Mouse (Mus musculus) hindbrain, embryonic 12.5 days (tissue): ENCODE data around the gene Aqr. TPM values are rescaled to one million over a fixed set of nuclear protein-coding genes. Genes with fewer than 3 reads are reported as not detected.

Experiments used
- ATAC-seq: fragments of 200-750 bp; cut with Nextera tagmentation; 2 replicates; pipeline ENCODE4 v1.8.0; 2017; ENCODE audit warnings: moderate TSS enrichment; ENCODE audit not compliant: low FRiP score
- H3K27ac ChIP-seq: fragments of 300-500 bp; sonication (generic); 2 replicates; pipeline ENCODE4 v1.5.1; 2016; ENCODE audit warnings: mild to moderate bottlenecking
- H3K27me3 ChIP-seq: fragments of 300-500 bp; sonication (generic); 2 replicates; pipeline ENCODE4 v1.6.1; 2016; ENCODE audit warnings: mild to moderate bottlenecking
- H3K36me3 ChIP-seq: fragments of 300-500 bp; sonication (generic); 2 replicates; pipeline ENCODE4 v1.6.1; 2016; ENCODE audit warnings: mild to moderate bottlenecking
- H3K4me1 ChIP-seq: fragments of 300-500 bp; sonication (generic); 2 replicates; pipeline ENCODE4 v1.6.1; 2016
- H3K4me2 ChIP-seq: fragments of 300-500 bp; sonication (generic); replicated peaks from 2 replicates; pipeline ENCODE4 v1.6.1; 2016; ENCODE audit warnings: mild to moderate bottlenecking
- H3K4me3 ChIP-seq: fragments of 300-500 bp; sonication (generic); 2 replicates; pipeline ENCODE4 v1.5.1; 2016; ENCODE audit warnings: mild to moderate bottlenecking
- H3K9ac ChIP-seq: fragments of 300-500 bp; sonication (generic); 2 replicates; pipeline ENCODE4 v1.6.1; 2016; ENCODE audit warnings: mild to moderate bottlenecking, moderate library complexity
- H3K9me3 ChIP-seq: fragments of 300-500 bp; sonication (generic); replicated peaks from 2 replicates; pipeline ENCODE4 v1.6.1; 2016; ENCODE audit warnings: mild to moderate bottlenecking
- WGBS: fragments of 180-500 bp; shearing (Covaris S2); methylation state at CpG from one replicate; pipeline ENCODE4 v1.1.7; 2016; 5-methylcytosine and 5-hydroxymethylcytosine counted together
- polyA plus RNA-seq: library from polyadenylated mRNA; unstranded; fragments of >200 nt; fragmentation: Nextera tagmentation; extraction: Ambion mirVana; gene quantifications from 2 replicates; pipeline ENCODE4 v1.2.1, GENCODE M21; 2016

Gene Aqr
- polyA plus RNA-seq, 1 experiment from 2014 or later, result 53.6 TPM

DNA sequence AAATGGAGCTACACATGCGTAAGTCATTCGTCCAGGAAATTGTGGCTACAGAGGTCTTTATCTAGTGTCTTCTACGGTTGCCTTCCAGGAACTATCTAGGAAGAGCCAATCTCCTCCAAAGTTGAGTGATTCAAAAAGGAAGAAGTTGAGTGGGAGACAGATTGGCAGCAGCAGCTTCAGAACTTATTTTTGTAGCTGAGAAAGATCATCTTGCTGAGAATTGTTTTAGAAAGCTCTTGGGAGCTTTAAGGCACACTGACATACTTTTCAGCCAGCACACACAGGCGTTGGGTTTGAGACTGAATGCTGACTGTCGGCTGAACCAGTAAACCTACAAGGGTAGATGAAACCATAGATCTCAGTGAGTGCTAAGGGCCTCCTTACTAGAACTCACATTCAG is 91.5 kb downstream of the Aqr start:
- H3K4me2 ChIP-seq, result no peak overlapping the region
- H3K27me3 ChIP-seq, result no peaks in the 10 kb centered on the region
- no peak overlapping the region for H3K27ac ChIP-seq
- no peak for ATAC-seq
- H3K9ac ChIP-seq, result no peak overlapping the region
- H3K36me3 ChIP-seq, result peaks cover 17% of the 10 kb centered on the region
- no peaks in the 10 kb centered on the region for H3K9me3 ChIP-seq
- peaks cover 4% of the 10 kb centered on the region; the same call in 1 of the 2 replicates for H3K4me1 ChIP-seq
- H3K4me3 ChIP-seq, result no peak overlapping the region
- 90% methylated on average over 5 of the region's 5 CpGs for WGBS

DNA sequence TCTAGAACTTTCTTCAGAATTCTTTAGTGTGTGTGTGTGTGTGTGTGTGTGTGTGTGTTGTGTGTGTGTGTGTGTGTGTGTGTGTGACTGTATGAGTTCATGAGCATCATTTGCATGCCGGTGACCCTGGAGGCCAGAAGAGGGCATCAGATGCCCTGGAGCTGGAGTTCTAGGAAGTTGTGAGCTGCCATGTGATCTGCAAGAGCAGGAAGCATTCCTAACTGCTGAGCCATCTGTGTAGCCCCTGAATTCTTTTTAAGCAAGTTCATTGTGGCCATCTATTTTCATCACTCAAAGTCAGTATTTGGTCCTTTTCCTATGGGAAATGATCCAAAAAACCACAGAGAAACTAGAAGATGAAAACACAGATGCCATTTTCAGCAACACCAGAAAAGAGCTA is 92.1 kb downstream of the Aqr start:
- ATAC-seq, result no peak
- Histone ChIP-seq H3K27me3 (no peaks in the 10 kb centered on the region), H3K4me2 (no peak overlapping the region)

DNA sequence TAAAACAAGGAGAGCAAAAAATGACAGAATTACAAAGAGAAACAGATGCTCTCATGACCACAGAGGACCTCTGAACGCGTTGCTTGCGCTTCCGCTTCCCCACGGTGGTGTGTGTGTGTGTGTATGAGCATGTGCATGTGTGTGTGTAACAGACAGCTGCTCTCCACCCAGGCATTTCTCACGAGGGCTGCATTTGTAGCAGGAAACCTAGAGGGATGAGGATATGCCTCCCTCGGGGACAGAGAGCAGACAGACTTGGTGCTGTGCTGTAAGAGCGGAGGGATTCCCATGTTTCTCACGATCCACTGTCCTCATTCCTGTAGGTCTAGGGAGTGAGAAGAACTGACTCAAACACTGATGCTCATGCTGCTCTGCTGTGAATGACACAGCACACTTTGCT is 93.2 kb downstream of the Aqr start:
- H3K36me3 ChIP-seq, result 0 out of 2 replicates have a peak, but pooled peaks cover 2% of the 10 kb centered on the region
- H3K4me1 ChIP-seq, result peaks cover 4% of the 10 kb centered on the region; the same call in 1 of the 2 replicates
- 76% methylated on average over 9 of the region's 9 CpGs for WGBS
- no peaks in the 10 kb centered on the region for H3K9me3 ChIP-seq
- no peak for ATAC-seq
- no peak overlapping the region for H3K4me2 ChIP-seq
- no peak overlapping the region for H3K9ac ChIP-seq
- H3K27ac ChIP-seq, result no peak overlapping the region
- H3K4me3 ChIP-seq, result no peak overlapping the region
- H3K27me3 ChIP-seq, result no peaks in the 10 kb centered on the region

More for the DNA sequence above, 92.1 kb downstream of the Aqr start:
- WGBS, result 100% methylated on average over 1 of the region's 1 CpGs
- Histone ChIP-seq H3K27ac (no peak overlapping the region), H3K9ac (no peak overlapping the region), H3K4me1 (peaks cover 4% of the 10 kb centered on the region; the same call in 1 of the 2 replicates), H3K9me3 (no peaks in the 10 kb centered on the region), H3K4me3 (no peak overlapping the region), H3K36me3 (peaks cover 11% of the 10 kb centered on the region)

DNA sequence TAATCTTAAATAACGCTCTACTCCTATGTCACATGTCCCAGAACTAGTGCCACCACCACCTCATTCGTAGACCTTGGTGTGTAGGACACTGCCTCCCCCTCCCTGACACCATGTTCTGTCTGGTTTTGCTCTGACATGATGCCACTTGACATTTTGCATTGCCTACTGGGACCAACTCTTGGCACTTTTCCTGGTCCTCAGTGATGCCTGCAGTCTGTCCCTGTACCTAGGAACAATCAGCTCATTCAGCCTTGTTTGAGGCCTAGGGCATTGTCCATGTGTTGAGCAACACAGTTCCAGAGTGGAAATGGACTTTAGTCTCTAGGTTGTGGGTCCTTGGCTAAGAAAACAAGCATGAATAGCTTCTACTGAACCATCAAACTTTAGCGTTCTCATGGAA is 97.0 kb downstream of the Aqr start:
- Histone ChIP-seq H3K9me3 (no peaks in the 10 kb centered on the region), H3K9ac (no peak overlapping the region), H3K36me3 (no peaks in the 10 kb centered on the region), H3K4me1 (peaks cover 4% of the 10 kb centered on the region; the same call in 1 of the 2 replicates), H3K4me2 (no peak overlapping the region), H3K4me3 (no peak overlapping the region), H3K27ac (no peak overlapping the region), H3K27me3 (no peaks in the 10 kb centered on the region)
- no peak for ATAC-seq
- 89% methylated on average over 3 of the region's 3 CpGs for WGBS

DNA sequence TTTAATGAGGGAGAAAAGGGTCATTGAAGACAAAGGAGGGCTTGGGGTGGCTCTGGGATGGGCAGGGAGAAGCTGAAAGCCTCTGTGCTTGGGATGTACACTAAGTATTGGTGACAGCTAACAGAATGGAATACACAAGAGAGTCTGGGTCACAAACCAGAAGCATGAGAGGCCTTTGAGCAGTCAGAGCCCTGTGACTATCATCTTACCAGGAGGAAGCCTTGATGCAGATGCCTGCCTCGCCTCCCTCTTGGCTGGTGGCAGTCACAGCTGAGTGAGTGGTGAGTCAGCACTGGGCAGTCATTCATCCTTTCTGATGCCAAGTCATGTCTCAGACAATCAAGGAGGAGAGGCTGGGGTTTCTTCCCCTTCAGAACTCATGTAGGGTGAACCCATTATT is 99.6 kb downstream of the Aqr start:
- H3K36me3 ChIP-seq, result no peaks in the 10 kb centered on the region
- no peaks in the 10 kb centered on the region for H3K9me3 ChIP-seq
- no peak overlapping the region for H3K9ac ChIP-seq
- ATAC-seq, result no peak
- no peaks in the 10 kb centered on the region for H3K27me3 ChIP-seq
- 71% methylated on average over 1 of the region's 1 CpGs for WGBS
- H3K4me1 ChIP-seq, result no peaks in the 10 kb centered on the region
- H3K4me3 ChIP-seq, result no peak overlapping the region
- no peak overlapping the region for H3K27ac ChIP-seq
- H3K4me2 ChIP-seq, result no peak overlapping the region

DNA sequence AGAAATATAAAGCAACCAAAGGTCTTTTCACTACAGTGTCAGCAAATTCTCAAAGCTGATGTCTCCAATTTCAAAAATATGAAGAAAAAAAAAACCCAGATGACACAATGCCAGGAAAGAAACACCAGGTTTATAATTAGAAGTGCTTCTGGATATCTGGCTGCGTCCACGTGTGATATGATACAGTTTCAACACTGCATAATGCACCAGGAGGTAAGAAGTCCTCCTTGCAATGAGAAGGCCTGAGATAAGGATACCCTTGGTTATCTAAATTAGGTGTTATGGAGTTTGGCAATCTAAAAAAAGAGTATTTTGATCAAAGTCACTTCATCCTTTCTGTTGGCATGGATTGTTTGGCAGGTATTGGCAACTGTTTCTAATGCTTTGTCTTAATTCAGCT is 114.9 kb downstream of the Aqr start:
- no peaks in the 10 kb centered on the region; the same call in 1 of the 2 replicates for H3K9me3 ChIP-seq
- H3K4me2 ChIP-seq, result no peak overlapping the region
- no peak overlapping the region for H3K27ac ChIP-seq
- WGBS, result 97% methylated on average over 2 of the region's 2 CpGs
- no peaks in the 10 kb centered on the region for H3K27me3 ChIP-seq
- no peak overlapping the region for H3K9ac ChIP-seq
- no peaks in the 10 kb centered on the region for H3K36me3 ChIP-seq
- H3K4me3 ChIP-seq, result no peak overlapping the region
- ATAC-seq, result no peak
- no peaks in the 10 kb centered on the region for H3K4me1 ChIP-seq

DNA sequence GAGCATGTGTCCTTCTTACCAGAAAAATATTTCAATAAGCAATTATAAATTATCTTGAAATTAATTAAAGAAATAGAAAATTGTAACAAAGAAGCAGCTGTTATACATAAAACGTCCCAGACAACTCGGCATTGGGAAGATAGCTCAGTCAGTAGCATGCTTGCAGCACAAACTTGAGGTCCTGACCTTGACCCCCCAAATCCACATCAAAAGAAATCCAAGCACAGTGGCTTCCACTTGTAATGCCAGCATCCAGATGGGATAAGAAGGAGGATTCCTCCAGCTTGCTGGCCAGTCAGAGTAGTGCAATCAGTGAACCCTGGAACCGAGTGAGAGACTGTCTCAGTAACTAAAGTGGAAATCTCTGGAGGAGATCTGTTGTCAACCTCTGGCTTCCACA is 120.6 kb downstream of the Aqr start:
- Histone ChIP-seq H3K27ac (no peak overlapping the region), H3K9me3 (no peaks in the 10 kb centered on the region), H3K27me3 (no peaks in the 10 kb centered on the region), H3K4me2 (no peak overlapping the region), H3K36me3 (no peaks in the 10 kb centered on the region), H3K4me3 (no peak overlapping the region), H3K9ac (no peak overlapping the region), H3K4me1 (no peaks in the 10 kb centered on the region)
- WGBS, result 77% methylated on average over 3 of the region's 3 CpGs
- ATAC-seq, result no peak

DNA sequence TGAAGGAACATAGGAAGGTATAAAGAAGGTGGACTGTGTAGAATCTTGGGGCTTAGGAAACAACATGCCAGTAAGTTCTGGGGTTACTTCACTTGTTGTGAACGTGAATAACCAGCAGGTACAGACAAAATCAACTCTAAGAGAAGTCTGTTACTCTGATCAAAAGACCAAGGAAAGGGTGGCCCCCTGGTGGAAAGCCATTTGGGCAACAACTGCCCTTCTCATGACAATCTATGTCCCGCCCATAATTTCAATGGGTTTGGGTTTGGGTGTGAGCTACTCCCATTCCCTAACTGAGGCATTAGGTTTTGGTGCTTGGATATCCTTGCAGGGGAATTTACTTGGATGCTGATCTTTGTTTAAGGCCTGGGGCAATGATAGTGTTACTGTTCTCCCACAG is 122.8 kb downstream of the Aqr start:
- WGBS, result 67% methylated on average over 2 of the region's 2 CpGs

DNA sequence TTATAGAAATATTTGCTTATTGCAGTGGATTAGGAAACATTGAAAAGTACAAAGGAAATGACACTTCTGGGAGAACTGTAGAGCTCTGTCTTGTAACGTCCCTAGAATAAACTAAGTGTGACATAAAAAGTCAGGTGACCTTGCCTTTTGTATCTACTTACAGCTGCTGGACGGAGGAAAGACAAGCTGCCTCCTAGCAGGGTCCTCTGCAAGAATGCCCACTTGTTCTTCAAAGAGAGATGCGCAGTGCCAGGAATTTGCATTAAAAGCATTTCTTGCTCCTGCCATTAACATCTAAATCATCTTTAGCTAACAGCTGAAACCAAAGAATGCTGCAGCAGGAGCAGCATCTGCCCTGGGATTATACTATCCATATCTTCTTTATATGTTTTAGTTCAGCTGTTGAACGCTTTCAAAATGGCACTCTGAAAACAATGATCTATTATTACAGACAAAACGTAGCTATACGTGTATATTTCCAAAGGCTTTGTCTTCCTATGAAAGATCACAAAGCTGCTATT is 126.7 kb downstream of the Aqr start:
- Histone ChIP-seq H3K36me3 (no peaks in the 10 kb centered on the region), H3K9me3 (no peaks in the 10 kb centered on the region), H3K4me1 (peaks cover 3% of the 10 kb centered on the region; the same call in 1 of the 2 replicates), H3K27me3 (no peaks in the 10 kb centered on the region), H3K4me3 (no peak overlapping the region), H3K4me2 (no peak overlapping the region), H3K9ac (no peak overlapping the region), H3K27ac (no peak overlapping the region)
- WGBS, result 38% methylated on average over 6 of the region's 6 CpGs
- no peak for ATAC-seq

More for the DNA sequence above, 122.8 kb downstream of the Aqr start:
- Histone ChIP-seq H3K4me2 (no peak overlapping the region), H3K4me3 (no peak overlapping the region), H3K27ac (no peak overlapping the region), H3K4me1 (no peaks in the 10 kb centered on the region), H3K9ac (no peak overlapping the region), H3K27me3 (no peaks in the 10 kb centered on the region), H3K9me3 (no peaks in the 10 kb centered on the region), H3K36me3 (no peaks in the 10 kb centered on the region)
- no peak for ATAC-seq

DNA sequence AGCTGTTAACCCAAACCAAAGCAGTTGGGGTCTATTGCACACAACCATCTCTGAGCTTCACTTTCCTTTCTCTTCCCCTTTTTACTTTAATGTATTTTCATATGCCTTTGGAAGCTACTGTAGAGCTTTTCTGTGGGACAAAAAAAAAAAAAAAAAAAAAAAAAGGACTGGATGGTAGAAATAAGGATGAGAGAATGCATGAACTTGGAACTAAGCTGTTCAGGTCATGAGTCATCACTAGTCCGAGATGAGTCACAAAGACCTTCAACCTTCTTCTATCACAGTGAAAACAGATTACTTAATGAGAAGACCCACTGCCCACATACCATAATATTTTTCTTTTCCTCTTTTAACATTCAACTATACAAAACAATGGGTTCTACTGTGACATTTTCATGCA is 127.2 kb downstream of the Aqr start:
- H3K4me2 ChIP-seq, result no peak overlapping the region
- 75% methylated on average over 1 of the region's 1 CpGs for WGBS

DNA sequence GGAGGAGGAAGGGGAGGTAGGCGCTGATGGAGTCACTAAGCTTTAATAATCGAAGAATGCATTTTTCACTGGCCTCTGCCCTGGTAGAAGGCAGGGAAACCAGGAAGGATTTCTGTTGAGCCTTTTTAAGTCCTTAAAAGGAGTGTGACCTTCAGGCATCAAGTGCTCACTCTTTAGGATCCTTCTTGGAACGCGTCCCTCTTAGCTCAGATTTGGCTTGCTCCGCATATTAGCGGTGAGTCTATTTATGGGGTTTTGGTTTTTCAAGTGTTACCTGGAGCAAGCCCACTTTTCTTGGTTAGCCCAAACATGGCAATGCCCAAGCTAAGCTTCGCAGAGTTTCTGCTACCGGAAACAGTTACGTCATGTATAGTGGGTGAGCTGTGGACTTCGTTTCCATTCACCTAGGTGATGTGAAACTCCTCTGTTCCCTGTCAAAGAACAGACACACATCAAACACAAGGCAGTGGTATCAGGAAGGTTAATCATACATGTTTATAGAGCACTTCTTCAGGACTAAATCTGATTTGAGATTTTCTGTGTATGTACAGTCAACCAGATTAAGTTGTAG is 128.5 kb downstream of the Aqr start:
- Histone ChIP-seq H3K4me3 (no peak overlapping the region), H3K4me2 (no peak overlapping the region), H3K9ac (no peak overlapping the region), H3K27ac (no peak overlapping the region), H3K27me3 (no peaks in the 10 kb centered on the region), H3K36me3 (no peaks in the 10 kb centered on the region), H3K4me1 (peaks cover 3% of the 10 kb centered on the region; the same call in 1 of the 2 replicates), H3K9me3 (no peaks in the 10 kb centered on the region)
- 95% methylated on average over 10 of the region's 10 CpGs for WGBS
- ATAC-seq, result no peak

More for the DNA sequence above, 127.2 kb downstream of the Aqr start:
- Histone ChIP-seq H3K9ac (no peak overlapping the region), H3K4me1 (peaks cover 3% of the 10 kb centered on the region; the same call in 1 of the 2 replicates), H3K27me3 (no peaks in the 10 kb centered on the region), H3K27ac (no peak overlapping the region), H3K4me3 (no peak overlapping the region), H3K36me3 (no peaks in the 10 kb centered on the region), H3K9me3 (no peaks in the 10 kb centered on the region)
- no peak for ATAC-seq

DNA sequence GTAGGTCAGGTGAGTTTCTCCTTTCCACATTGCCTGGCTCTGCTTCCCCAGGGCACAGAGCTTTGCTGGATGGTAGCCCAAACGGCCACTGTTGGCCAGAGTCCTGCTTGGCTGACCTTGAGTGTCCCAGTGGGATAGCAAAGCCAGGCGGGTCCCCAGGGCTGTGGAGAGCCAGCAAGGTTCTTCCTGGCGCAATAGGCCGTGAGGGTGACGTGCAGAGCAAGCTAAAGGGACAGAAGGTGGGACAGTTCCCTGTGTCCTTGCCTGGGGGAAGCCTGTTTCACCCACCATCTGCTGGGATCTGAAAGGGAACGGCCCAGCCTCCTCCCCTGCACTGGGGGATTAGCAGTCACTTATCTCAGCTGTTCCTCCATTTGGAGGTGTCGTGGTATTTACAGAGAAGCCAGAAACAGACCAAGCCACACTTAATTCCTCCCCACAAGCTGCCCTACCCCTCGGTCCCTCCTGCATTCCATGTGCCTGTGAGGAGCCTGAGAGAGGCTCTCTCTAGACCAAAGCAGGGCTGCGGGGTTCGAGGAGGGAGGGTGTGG is 129.4 kb downstream of the Aqr start:
- peak; percentile 38; the same call in 1 of the 2 replicates for ATAC-seq
- H3K4me2 ChIP-seq, result no peak overlapping the region
- 36% methylated on average over 10 of the region's 10 CpGs for WGBS
- no peaks in the 10 kb centered on the region for H3K27me3 ChIP-seq
- H3K9me3 ChIP-seq, result no peaks in the 10 kb centered on the region
- peaks cover 6% of the 10 kb centered on the region; the same call in 1 of the 2 replicates for H3K4me1 ChIP-seq
- no peak overlapping the region for H3K27ac ChIP-seq
- no peaks in the 10 kb centered on the region for H3K36me3 ChIP-seq
- no peak overlapping the region for H3K4me3 ChIP-seq
- H3K9ac ChIP-seq, result no peak overlapping the region

DNA sequence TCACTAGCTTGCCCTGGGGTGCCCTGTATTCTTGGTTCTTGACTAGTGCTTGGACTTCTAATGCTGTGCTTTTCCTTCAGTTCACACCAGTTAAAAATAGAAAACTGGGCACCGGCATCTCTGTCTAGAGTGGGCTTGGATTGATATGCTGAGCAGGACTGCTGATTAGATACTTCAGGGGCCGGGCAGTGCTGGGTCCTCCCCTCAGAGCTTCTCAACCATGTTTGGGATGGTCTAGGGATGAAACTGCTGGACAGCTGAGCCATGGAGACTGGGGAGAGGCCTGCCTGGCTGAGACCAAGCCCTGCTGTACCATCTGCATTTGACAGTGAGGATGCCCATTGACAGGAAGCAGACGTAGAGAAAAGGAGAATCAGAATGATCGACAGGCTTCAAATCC is 132.7 kb downstream of the Aqr start:
- no peak overlapping the region for H3K4me3 ChIP-seq
- H3K9me3 ChIP-seq, result no peaks in the 10 kb centered on the region
- H3K4me1 ChIP-seq, result peaks cover 6% of the 10 kb centered on the region; the same call in 1 of the 2 replicates
- H3K9ac ChIP-seq, result no peak overlapping the region
- ATAC-seq, result no peak
- H3K4me2 ChIP-seq, result no peak overlapping the region
- H3K36me3 ChIP-seq, result no peaks in the 10 kb centered on the region
- WGBS, result 92% methylated on average over 4 of the region's 4 CpGs
- no peaks in the 10 kb centered on the region for H3K27me3 ChIP-seq
- H3K27ac ChIP-seq, result no peak overlapping the region
